Mouse (Mus musculus): ENCODE results near the gene Tcf15. TPM values are rescaled to one million over a fixed set of nuclear protein-coding genes. Genes with fewer than 3 reads are reported as not detected.

Gene Tcf15
- polyA plus RNA-seq, 1 experiment from 2014 or later: not detected

DNA sequence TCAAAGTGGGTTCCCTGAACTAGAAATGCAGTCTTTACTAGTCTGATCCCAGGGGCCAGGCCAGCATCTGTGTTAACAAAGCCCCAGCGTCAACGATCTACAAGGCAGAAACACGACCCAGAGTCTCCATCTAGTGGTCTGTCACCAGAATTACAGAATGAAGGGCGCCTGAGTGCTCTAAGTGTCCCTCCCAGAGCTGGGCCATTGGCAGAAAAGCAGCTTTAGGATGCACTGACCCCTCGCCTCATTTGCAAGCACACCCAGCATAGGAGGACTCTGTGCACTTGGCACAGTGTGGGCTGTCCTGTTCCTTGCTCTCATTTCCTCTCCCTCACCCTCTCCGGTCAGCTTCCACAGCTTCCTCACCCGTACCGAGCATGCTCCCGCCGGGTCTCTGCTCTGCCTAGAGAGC lies 53.9 kb downstream of the Tcf15 start:
- 0% methylated on average over 5 of the region's 10 CpGs for WGBS (ENCODE audit: missing documents)
- no peaks in the 10 kb centered on the region for H3K79me2 ChIP-seq (ENCODE audit: inconsistent target)
- no peak overlapping the region for H3K27ac ChIP-seq
- no peak overlapping the region for H3K4me3 ChIP-seq (ENCODE audit: inconsistent target)
- H3K36me3 ChIP-seq (ENCODE audit: inconsistent target): no peaks in the 10 kb centered on the region

Other genes starting within 250 kb of the Tcf15 start
- gene Angpt4, start 232.4 kb upstream of the Tcf15 start, polyA plus RNA-seq (2018): not detected in 3 replicates
- gene Fam110a, start 163.3 kb upstream of the Tcf15 start, polyA plus RNA-seq (2018): 4.8 to 11.8 TPM (median 8.2 TPM) in 3 replicates
- 0.09 to 0.41 TPM in 2 of 3 replicates, not detected in the other for gene Slc52a3, start 147.1 kb upstream of the Tcf15 start, polyA plus RNA-seq (2018)
- gene Scrt2, start 62.0 kb upstream of the Tcf15 start, polyA plus RNA-seq (2018): not detected in 3 replicates
- gene Srxn1, start 38.0 kb upstream of the Tcf15 start, polyA plus RNA-seq (2018): 56.7 to 128 TPM (median 85.7 TPM) in 3 replicates
- 49.1 to 60.8 TPM (median 53.2 TPM) in 3 replicates for gene Csnk2a1, start 83.3 kb downstream of the Tcf15 start, polyA plus RNA-seq (2018)
- 59.0 to 70.5 TPM (median 69.3 TPM) in 3 replicates for gene Tbc1d20, start 150.3 kb downstream of the Tcf15 start, polyA plus RNA-seq (2018)
- gene Rbck1, start 189.1 kb downstream of the Tcf15 start, polyA plus RNA-seq (2018): 29.7 to 57.1 TPM (median 51.6 TPM) in 3 replicates
- gene Trib3, start 200.5 kb downstream of the Tcf15 start, polyA plus RNA-seq (2018): 0.29 to 1.5 TPM (median 0.45 TPM) in 3 replicates
- not detected in 3 replicates for gene Nrsn2, start 233.1 kb downstream of the Tcf15 start, polyA plus RNA-seq (2018)

Measured in macrophage (primary cell).